Mouse (Mus musculus) CH12.LX (cell line): ENCODE measurements around the gene Zic5.

Experiments used
- CTCF ChIP-seq, 2 experiments: IDR thresholded peaks in 1 of 2; conservative IDR thresholded peaks in 1 of 2; 2 replicates each; pipeline ENCODE4 v1.5.1; 2011 to 2012; ENCODE audit warnings: low read depth in 2 of 2, low read length in 2 of 2, improper control_type of control experiment in 1 of 2, inconsistent platforms in 1 of 2, mild to moderate bottlenecking in 1 of 2, moderate library complexity in 1 of 2
- EP300 ChIP-seq: IDR thresholded peaks from 2 replicates; pipeline ENCODE4 v1.6.1; 2011; ENCODE audit warnings: low read length, improper control_type of control experiment
- GABPA ChIP-seq: IDR thresholded peaks from 2 replicates; pipeline ENCODE4 v1.6.1; 2012; ENCODE audit warnings: low read depth, low read length, improper control_type of control experiment, inconsistent platforms; ENCODE audit not compliant: insufficient replicate concordance
- JUND ChIP-seq: conservative IDR thresholded peaks from 2 replicates; pipeline ENCODE4 v1.6.1; 2011; ENCODE audit warnings: low read depth, low read length, improper control_type of control experiment
- PAX5 ChIP-seq: IDR thresholded peaks from 2 replicates; pipeline ENCODE4 v1.6.1; 2012; ENCODE audit warnings: low read length, inconsistent platforms, mixed read lengths
- RCOR1 ChIP-seq: conservative IDR thresholded peaks from 2 replicates; pipeline ENCODE4 v1.6.1; 2012; ENCODE audit warnings: low read depth, mild to moderate bottlenecking, inconsistent platforms, low read length, improper control_type of control experiment
- SIN3A ChIP-seq: IDR thresholded peaks from 2 replicates; pipeline ENCODE4 v1.6.1; 2012; ENCODE audit warnings: low read length, improper control_type of control experiment, inconsistent platforms
- TBP ChIP-seq: conservative IDR thresholded peaks from 2 replicates; pipeline ENCODE4 v1.6.1; 2011; ENCODE audit warnings: low read depth, low read length, improper control_type of control experiment
- UBTF ChIP-seq: IDR thresholded peaks from 2 replicates; pipeline ENCODE4 v1.6.1; 2012; ENCODE audit warnings: low read depth, mild to moderate bottlenecking, inconsistent platforms, low read length, improper control_type of control experiment, moderate library complexity
- ZC3H11A ChIP-seq: IDR thresholded peaks from 2 replicates; pipeline ENCODE4 v1.6.1; 2012; ENCODE audit warnings: low read depth, mild to moderate bottlenecking, inconsistent platforms, low read length, improper control_type of control experiment

- TF ChIP-seq CTCF (conservative IDR thresholded peaks at IDR 0.05 in 1 of 2, IDR thresholded peaks at IDR 0.05 in 1 of 2; ENCODE audit: low read depth in 2 of 2, low read length in 2 of 2) (no peak), TBP (no peak), UBTF (no peak), GABPA (no peak), EP300 (no peak), SIN3A (no peak), RCOR1 (no peak), PAX5 (no peak), ZC3H11A (no peak), JUND (no peak)
Measured at GRCm38 (mm10) chr14:122454901-122455561, 10.4 kb downstream of the Zic5 start.
